Mouse (Mus musculus): ENCODE measurements around the gene Pcdh7.

- TF ChIP-seq CTCF (IDR thresholded peaks at IDR 0.05; ENCODE audit: low read depth, low read length) (no peak), GATA1 (IDR thresholded peaks at IDR 0.05; ENCODE audit: borderline replicate concordance, low read length) (no peak), TAL1 (conservative IDR thresholded peaks at IDR 0.05; ENCODE audit: low read depth, low read length) (no peak), POLR2AphosphoS5 (IDR thresholded peaks at IDR 0.05; ENCODE audit: insufficient replicate concordance, low read depth, low read length) (no peak), GATA2 (IDR thresholded peaks at IDR 0.05; ENCODE audit: borderline replicate concordance, low read depth, low read length) (no peak)
These were observed 18.0 kb downstream of the Pcdh7 start for GRCm38 (mm10) chr5:57735723-57736122.
